Mouse (Mus musculus) liver, embryonic 14.5 days (tissue): ENCODE measurements around the gene Creb5.

Experiments used
- CTCF ChIP-seq: IDR thresholded peaks from 2 replicates; pipeline ENCODE4 v1.5.1; 2016; ENCODE audit warnings: antibody characterized with exemption, low read depth, control low read depth
- EP300 ChIP-seq: IDR thresholded peaks from 2 replicates; pipeline ENCODE4 v1.6.1; 2016; ENCODE audit warnings: antibody characterized with exemption, low read depth

DNA sequence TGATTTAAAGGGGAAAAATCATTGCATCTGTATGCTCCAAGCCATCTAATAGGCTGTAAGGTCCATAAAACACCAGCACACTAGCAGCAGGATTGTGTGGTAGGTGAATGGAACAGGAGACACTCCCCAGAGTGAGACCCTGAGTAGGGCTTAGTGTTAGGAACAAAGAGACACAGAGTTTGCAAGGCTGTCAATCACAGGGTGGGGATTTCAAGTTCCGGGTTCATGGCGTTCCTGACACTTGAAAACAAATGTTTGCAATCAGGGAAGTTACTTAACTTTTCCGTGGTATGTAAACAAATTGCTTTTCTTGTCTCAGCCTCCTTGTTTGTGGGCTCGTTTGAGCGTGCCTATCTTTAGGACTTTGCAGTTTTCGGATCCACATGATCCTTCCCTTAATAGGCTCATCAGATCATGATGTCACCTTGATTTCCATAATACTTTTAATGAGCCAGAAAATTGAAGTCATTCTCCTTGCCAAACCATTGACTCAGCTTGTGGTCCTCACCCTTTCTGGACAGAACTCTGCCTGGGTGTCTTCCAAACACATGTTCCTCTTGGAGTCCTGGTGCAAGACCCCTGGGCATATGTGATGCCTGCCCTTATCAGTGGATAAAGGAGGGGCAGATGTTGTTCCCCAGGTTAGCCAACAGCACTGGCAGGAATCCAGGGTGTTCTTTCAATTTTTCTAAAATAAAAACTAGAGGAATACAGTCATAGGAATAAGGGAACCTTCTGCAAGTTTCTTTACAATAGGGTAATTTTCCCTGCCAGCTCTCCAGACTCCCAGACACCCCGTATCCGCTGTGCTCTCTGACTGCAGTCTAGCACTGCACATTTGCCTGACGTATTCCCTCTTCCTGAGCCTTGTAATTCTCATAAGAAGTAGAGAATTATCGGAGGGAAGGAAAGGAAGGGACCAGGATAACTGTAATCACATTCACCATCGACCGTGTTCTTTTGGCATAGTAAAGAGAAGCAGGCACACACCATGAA lies 175.0 kb downstream of the Creb5 start:
- no peak for TF ChIP-seq EP300
- TF ChIP-seq CTCF = no peak
